Mouse (Mus musculus) thymus, adult 2 months (tissue): Measurements from ENCODE around the gene Acacb.

Experiments
- CTCF ChIP-seq: fragments of 200-500 bp; IDR thresholded peaks from 2 replicates; pipeline ENCODE4 v1.5.1; 2012; ENCODE audit warnings: mild to moderate bottlenecking, control low read depth, low read length, moderate library complexity, borderline replicate concordance; ENCODE audit not compliant: control insufficient read depth, poor library complexity, insufficient read depth; ENCODE audit errors: extremely low read depth
- POLR2A ChIP-seq: fragments of 200-500 bp; IDR thresholded peaks from 2 replicates; pipeline ENCODE4 v1.6.1; 2012; ENCODE audit warnings: mild to moderate bottlenecking, low read length, control low read depth, moderate library complexity; ENCODE audit not compliant: control insufficient read depth, poor library complexity, insufficient read depth; ENCODE audit errors: extremely low read depth

DNA sequence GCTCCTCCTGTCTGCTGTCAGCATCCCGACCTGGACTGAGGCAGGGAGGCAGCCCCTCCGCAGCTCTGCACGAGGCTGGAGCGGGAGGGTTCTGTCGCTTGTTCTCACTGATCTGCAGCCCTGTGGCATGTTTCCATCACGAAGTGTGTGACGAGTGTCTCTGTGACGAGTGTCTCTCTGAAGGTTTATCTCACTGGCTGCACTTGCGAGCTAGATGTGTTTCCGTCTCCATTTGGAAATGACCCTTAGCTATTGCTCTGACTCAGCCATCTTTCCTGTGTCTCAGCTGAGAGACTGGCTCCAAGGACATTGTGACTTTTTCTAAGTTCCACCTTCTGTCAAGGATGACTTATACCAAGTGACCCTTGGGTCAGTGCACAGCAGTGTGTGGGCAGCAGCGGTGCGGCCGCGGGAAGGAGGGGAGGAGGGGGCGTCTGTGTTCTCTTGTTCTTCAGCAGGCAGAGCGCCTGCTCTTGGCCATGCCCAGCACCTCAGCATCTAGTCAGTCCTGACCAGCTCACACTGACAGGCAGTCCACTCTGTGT is 39.9 kb upstream of the Acacb start:
- TF ChIP-seq POLR2A (no peak), CTCF (no peak)
